Mouse (Mus musculus): ENCODE measurements around the gene Olfr541. TPM values are rescaled to one million over a fixed set of nuclear protein-coding genes. Genes with fewer than 3 reads are reported as not detected.

Gene Olfr541
- polyA plus RNA-seq, 1 experiment: not detected

DNA sequence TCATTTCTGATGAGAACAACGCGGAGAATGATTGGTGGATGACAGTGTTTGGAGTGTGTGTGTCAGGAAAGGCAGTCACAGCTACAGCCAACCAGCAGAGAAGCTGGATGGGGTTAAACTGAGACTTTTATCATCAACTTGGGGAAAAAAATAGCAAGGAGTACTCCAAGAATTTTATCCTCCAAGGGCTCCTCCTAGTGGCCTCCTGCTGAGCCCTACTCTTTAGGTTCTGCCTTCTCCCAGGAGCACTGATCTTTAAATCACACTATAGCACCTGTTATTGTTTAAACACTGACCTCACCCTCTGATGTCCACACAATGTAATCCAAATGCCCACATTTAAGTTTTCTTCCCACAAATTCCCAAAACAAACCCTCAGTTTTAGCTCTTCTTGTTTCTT is 36.1 kb downstream of the Olfr541 start:
- TF ChIP-seq FOSL1 (IDR thresholded peaks at IDR 0.05; ENCODE audit: insufficient read depth, low read length, poor library complexity, severe bottlenecking) (no peak), CEBPB (IDR thresholded peaks at IDR 0.05; ENCODE audit: low read depth) (no peak), MYOG (IDR thresholded peaks at IDR 0.05; ENCODE audit: control insufficient read depth, extremely low read depth, insufficient read length) (no peak), MYOD1 (IDR thresholded peaks at IDR 0.05; ENCODE audit: control insufficient read depth, insufficient read length, low read depth) (no peak), CTCF (IDR thresholded peaks at IDR 0.05; ENCODE audit: control insufficient read depth, insufficient read depth, insufficient read length) (no peak), MAX (IDR thresholded peaks at IDR 0.05) (no peak), USF1 (IDR thresholded peaks at IDR 0.05; ENCODE audit: low read depth) (no peak)
- Histone ChIP-seq H3ac (ENCODE audit: control insufficient read depth, insufficient read length, low read depth) (no peak overlapping the region), H3K79me3 (ENCODE audit: low read depth) (no peaks in the 10 kb centered on the region), H3K79me2 (ENCODE audit: control insufficient read depth, insufficient read depth) (no peaks in the 10 kb centered on the region), H3K27me3 (ENCODE audit: control insufficient read depth, insufficient read depth, insufficient read length) (no peaks in the 10 kb centered on the region), H3K4me3 (ENCODE audit: insufficient read depth, poor library complexity, severe bottlenecking) (no peak overlapping the region), H3K36me3 (ENCODE audit: control insufficient read depth, insufficient read depth) (no peaks in the 10 kb centered on the region)

DNA sequence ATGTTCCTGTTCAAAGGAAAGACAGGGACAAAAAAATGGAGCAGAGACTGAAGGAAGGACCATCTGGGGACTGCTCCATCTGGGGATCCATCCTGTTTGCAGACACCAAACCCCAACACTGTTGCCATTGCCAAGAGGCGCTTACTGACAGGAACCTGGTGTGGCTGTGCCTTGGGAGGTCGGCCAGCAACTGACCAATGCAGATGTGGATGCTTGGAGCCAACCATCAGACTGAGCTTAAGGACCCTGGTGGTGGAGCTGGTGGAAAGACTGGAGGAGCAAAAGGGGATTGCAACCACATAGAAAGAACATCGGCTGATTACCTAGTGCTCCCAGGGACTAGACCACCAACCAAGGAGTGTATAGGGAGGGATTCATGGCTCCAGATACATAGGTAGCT is 50.3 kb downstream of the Olfr541 start:
- Histone ChIP-seq H3K27me3 (ENCODE audit: control insufficient read depth, insufficient read depth, insufficient read length) (no peaks in the 10 kb centered on the region), H3K79me3 (ENCODE audit: low read depth) (no peaks in the 10 kb centered on the region), H3K36me3 (ENCODE audit: control insufficient read depth, insufficient read depth) (no peaks in the 10 kb centered on the region), H3K79me2 (ENCODE audit: control insufficient read depth, insufficient read depth) (no peaks in the 10 kb centered on the region), H3ac (ENCODE audit: control insufficient read depth, insufficient read length, low read depth) (no peak overlapping the region), H3K4me3 (ENCODE audit: insufficient read depth, poor library complexity, severe bottlenecking) (no peak overlapping the region)
- no peak for TF ChIP-seq CTCF (IDR thresholded peaks at IDR 0.05; ENCODE audit: control insufficient read depth, insufficient read depth, insufficient read length)
- TF ChIP-seq FOSL1 (IDR thresholded peaks at IDR 0.05; ENCODE audit: insufficient read depth, low read length, poor library complexity, severe bottlenecking): no peak
- TF ChIP-seq USF1 (IDR thresholded peaks at IDR 0.05; ENCODE audit: low read depth): no peak
- no peak for TF ChIP-seq MYOG (IDR thresholded peaks at IDR 0.05; ENCODE audit: control insufficient read depth, extremely low read depth, insufficient read length)
- no peak for TF ChIP-seq MAX (IDR thresholded peaks at IDR 0.05)
- no peak for TF ChIP-seq CEBPB (IDR thresholded peaks at IDR 0.05; ENCODE audit: low read depth)
- TF ChIP-seq MYOD1 (IDR thresholded peaks at IDR 0.05; ENCODE audit: control insufficient read depth, insufficient read length, low read depth): no peak

DNA sequence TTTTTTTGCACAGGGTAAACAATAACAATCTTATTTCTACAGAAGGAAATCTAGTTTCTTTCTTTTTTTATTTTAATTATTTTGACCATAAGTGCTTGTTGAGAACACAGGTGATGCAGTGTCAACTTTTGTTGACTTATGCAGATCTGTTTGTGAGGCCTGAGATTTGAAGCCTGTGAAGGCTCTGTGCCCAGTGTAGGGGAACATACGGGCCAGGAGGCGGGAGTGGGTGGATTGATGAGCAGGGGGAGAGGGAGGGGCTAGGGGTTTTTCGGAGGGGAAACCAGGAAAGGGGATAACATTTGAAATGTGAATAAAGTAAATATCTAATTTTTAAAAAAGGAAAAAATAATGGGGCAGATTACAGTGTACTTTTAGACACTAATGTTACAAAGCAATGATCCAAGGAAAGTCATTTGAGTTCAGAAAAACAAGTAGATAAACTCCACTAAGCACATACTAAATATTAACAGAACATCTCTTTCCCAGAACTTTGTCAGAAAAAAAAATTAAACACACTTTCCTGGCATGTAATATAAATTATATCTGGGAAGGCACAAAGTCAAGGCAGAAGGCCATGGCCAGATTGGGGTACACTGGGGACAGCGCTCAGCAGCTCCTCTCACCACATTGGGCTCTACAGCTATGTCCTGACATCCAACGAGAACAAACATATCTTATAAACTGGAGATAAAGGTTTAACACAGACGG is 51.2 kb downstream of the Olfr541 start:
- no peak overlapping the region for H3ac ChIP-seq (ENCODE audit: control insufficient read depth, insufficient read length, low read depth)
- no peaks in the 10 kb centered on the region for H3K27me3 ChIP-seq (ENCODE audit: control insufficient read depth, insufficient read depth, insufficient read length)
- TF ChIP-seq MYOG (IDR thresholded peaks at IDR 0.05; ENCODE audit: control insufficient read depth, extremely low read depth, insufficient read length) (no peak), FOSL1 (IDR thresholded peaks at IDR 0.05; ENCODE audit: insufficient read depth, low read length, poor library complexity, severe bottlenecking) (no peak), USF1 (IDR thresholded peaks at IDR 0.05; ENCODE audit: low read depth) (no peak), MYOD1 (IDR thresholded peaks at IDR 0.05; ENCODE audit: control insufficient read depth, insufficient read length, low read depth) (no peak), CTCF (IDR thresholded peaks at IDR 0.05; ENCODE audit: control insufficient read depth, insufficient read depth, insufficient read length) (no peak), MAX (IDR thresholded peaks at IDR 0.05) (no peak), CEBPB (IDR thresholded peaks at IDR 0.05; ENCODE audit: low read depth) (no peak)
- no peaks in the 10 kb centered on the region for H3K79me2 ChIP-seq (ENCODE audit: control insufficient read depth, insufficient read depth)
- no peaks in the 10 kb centered on the region for H3K36me3 ChIP-seq (ENCODE audit: control insufficient read depth, insufficient read depth)
- no peak overlapping the region for H3K4me3 ChIP-seq (ENCODE audit: insufficient read depth, poor library complexity, severe bottlenecking)
- H3K79me3 ChIP-seq (ENCODE audit: low read depth): no peaks in the 10 kb centered on the region

DNA sequence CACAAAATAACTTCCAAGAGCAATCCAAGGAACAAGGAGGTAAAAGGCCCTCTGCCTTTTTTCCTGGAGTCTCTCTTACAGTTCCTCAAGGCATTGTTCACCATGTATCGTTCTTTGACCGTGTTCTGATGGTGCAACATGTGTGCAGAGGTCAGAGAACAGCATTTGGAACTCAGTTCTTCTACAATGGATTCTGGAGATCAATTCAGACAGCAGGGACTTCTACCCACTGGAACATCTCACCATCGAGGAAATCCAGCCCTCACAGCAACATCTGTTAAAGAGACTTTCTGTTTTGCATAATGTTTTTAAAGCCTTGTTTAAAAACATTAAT is 51.7 kb downstream of the Olfr541 start:
- TF ChIP-seq MYOG (IDR thresholded peaks at IDR 0.05; ENCODE audit: control insufficient read depth, extremely low read depth, insufficient read length) (no peak), FOSL1 (IDR thresholded peaks at IDR 0.05; ENCODE audit: insufficient read depth, low read length, poor library complexity, severe bottlenecking) (no peak)
- Histone ChIP-seq H3K79me3 (ENCODE audit: low read depth) (no peaks in the 10 kb centered on the region), H3ac (ENCODE audit: control insufficient read depth, insufficient read length, low read depth) (no peak overlapping the region), H3K27me3 (ENCODE audit: control insufficient read depth, insufficient read depth, insufficient read length) (no peaks in the 10 kb centered on the region), H3K36me3 (ENCODE audit: control insufficient read depth, insufficient read depth) (no peaks in the 10 kb centered on the region), H3K4me3 (ENCODE audit: insufficient read depth, poor library complexity, severe bottlenecking) (no peak overlapping the region), H3K79me2 (ENCODE audit: control insufficient read depth, insufficient read depth) (no peaks in the 10 kb centered on the region)

DNA sequence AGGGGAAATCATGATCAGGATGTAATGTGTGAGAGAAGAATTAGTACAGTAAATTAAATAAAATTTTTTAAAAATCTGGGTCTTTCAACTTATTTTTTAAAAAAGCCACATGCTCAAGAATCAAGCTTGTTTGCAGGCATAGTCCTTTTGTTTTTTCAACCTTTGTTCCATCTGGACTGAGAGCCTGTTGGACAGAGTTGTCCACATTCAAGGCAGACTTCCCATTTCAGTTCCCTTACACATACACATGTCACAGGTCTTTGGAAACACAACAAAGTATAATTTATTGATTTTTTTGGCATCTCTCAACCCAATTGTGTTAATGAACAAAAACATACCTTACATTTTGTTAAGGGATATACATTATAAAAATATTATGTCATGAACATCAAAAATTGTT is 57.5 kb downstream of the Olfr541 start:
- no peaks in the 10 kb centered on the region for H3K36me3 ChIP-seq (ENCODE audit: control insufficient read depth, insufficient read depth)
- H3K79me2 ChIP-seq (ENCODE audit: control insufficient read depth, insufficient read depth): no peaks in the 10 kb centered on the region
- peaks cover 4% of the 10 kb centered on the region for H3K27me3 ChIP-seq (ENCODE audit: control insufficient read depth, insufficient read depth, insufficient read length)
- H3K4me3 ChIP-seq (ENCODE audit: insufficient read depth, poor library complexity, severe bottlenecking): no peak overlapping the region
- no peaks in the 10 kb centered on the region for H3K79me3 ChIP-seq (ENCODE audit: low read depth)
- no peak for TF ChIP-seq MYOD1 (IDR thresholded peaks at IDR 0.05; ENCODE audit: control insufficient read depth, insufficient read length, low read depth)
- no peak for TF ChIP-seq MAX (IDR thresholded peaks at IDR 0.05)
- TF ChIP-seq CTCF (IDR thresholded peaks at IDR 0.05; ENCODE audit: control insufficient read depth, insufficient read depth, insufficient read length): no peak
- TF ChIP-seq FOSL1 (IDR thresholded peaks at IDR 0.05; ENCODE audit: insufficient read depth, low read length, poor library complexity, severe bottlenecking): no peak
- no peak for TF ChIP-seq USF1 (IDR thresholded peaks at IDR 0.05; ENCODE audit: low read depth)
- TF ChIP-seq CEBPB (IDR thresholded peaks at IDR 0.05; ENCODE audit: low read depth): no peak
- TF ChIP-seq MYOG (IDR thresholded peaks at IDR 0.05; ENCODE audit: control insufficient read depth, extremely low read depth, insufficient read length): no peak
- no peak overlapping the region for H3ac ChIP-seq (ENCODE audit: control insufficient read depth, insufficient read length, low read depth)

Other genes starting within 250 kb of the Olfr541 start
- gene Olfr533, start 233.9 kb upstream of the Olfr541 start, polyA plus RNA-seq (2012; fragmentation: generic; extraction: Trizol): not detected
- gene Olfr535, start 213.1 kb upstream of the Olfr541 start, polyA plus RNA-seq (2012; fragmentation: generic; extraction: Trizol): not detected
- not detected for gene Olfr536, start 189.9 kb upstream of the Olfr541 start, polyA plus RNA-seq (2012; fragmentation: generic; extraction: Trizol)
- gene Olfr538, start 129.4 kb upstream of the Olfr541 start, polyA plus RNA-seq (2012; fragmentation: generic; extraction: Trizol): not detected
- gene Olfr46, start 96.0 kb upstream of the Olfr541 start, polyA plus RNA-seq (2012; fragmentation: generic; extraction: Trizol): not detected
- not detected for gene Olfr61, start 68.3 kb upstream of the Olfr541 start, polyA plus RNA-seq (2012; fragmentation: generic; extraction: Trizol)
- not detected for gene Olfr53, start 50.8 kb upstream of the Olfr541 start, polyA plus RNA-seq (2012; fragmentation: generic; extraction: Trizol)
- gene Olfr539, start 37.3 kb upstream of the Olfr541 start, polyA plus RNA-seq (2012; fragmentation: generic; extraction: Trizol): not detected
- gene Olfr45, start 15.3 kb upstream of the Olfr541 start, polyA plus RNA-seq (2012; fragmentation: generic; extraction: Trizol): not detected
- not detected for gene Cyp2e1, start 66.5 kb downstream of the Olfr541 start, polyA plus RNA-seq (2012; fragmentation: generic; extraction: Trizol)
- gene Syce1, start 90.6 kb downstream of the Olfr541 start, polyA plus RNA-seq (2012; fragmentation: generic; extraction: Trizol): not detected
- gene Zfp941, start 124.9 kb downstream of the Olfr541 start, polyA plus RNA-seq (2012; fragmentation: generic; extraction: Trizol): 0.18 TPM
- not detected for gene Urah, start 137.8 kb downstream of the Olfr541 start, polyA plus RNA-seq (2012; fragmentation: generic; extraction: Trizol)
- gene Scgb1c1, start 148.3 kb downstream of the Olfr541 start, polyA plus RNA-seq (2012; fragmentation: generic; extraction: Trizol): not detected
- 0.02 TPM for gene Odf3, start 150.5 kb downstream of the Olfr541 start, polyA plus RNA-seq (2012; fragmentation: generic; extraction: Trizol)
- gene Gm45785, start 159.1 kb downstream of the Olfr541 start, polyA plus RNA-seq (2012; fragmentation: generic; extraction: Trizol): not detected
- 59.3 TPM for gene Ric8a, start 159.7 kb downstream of the Olfr541 start, polyA plus RNA-seq (2012; fragmentation: generic; extraction: Trizol)
- gene Bet1l, start 160.3 kb downstream of the Olfr541 start, polyA plus RNA-seq (2012; fragmentation: generic; extraction: Trizol): 19.9 TPM
- 211 TPM for gene Psmd13, start 184.7 kb downstream of the Olfr541 start, polyA plus RNA-seq (2012; fragmentation: generic; extraction: Trizol)
- gene Sirt3, start 185.0 kb downstream of the Olfr541 start, polyA plus RNA-seq (2012; fragmentation: generic; extraction: Trizol): 17.4 TPM
- gene Cox8b, start 203.2 kb downstream of the Olfr541 start, polyA plus RNA-seq (2012; fragmentation: generic; extraction: Trizol): 0.81 TPM
- gene Nlrp6, start 223.6 kb downstream of the Olfr541 start, polyA plus RNA-seq (2012; fragmentation: generic; extraction: Trizol): 0.01 TPM
- gene Pgghg, start 244.1 kb downstream of the Olfr541 start, polyA plus RNA-seq (2012; fragmentation: generic; extraction: Trizol): 12.2 TPM

Measured in C2C12 (cell line).